In the genomic region with DNA sequence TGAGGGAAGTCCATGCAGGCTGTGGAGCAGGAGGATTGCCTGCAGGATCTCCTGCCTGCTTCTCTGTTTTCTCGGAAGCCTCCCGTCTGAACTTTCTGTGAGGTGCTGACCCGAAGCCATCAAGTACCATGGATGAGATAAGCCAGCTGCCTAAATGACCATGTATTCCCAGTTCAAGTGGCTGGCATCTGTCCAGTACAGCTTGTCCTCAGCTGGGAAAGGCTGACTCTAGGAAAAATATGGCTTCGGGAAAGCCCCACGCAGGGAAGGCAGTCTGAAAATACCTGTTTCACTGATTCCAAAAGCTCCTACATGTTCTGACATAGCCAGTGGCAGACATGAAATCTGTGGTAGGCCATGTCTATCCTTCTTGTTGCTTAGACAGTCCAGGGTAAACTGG, we compare ENCODE assay signal across 12 mouse cellular contexts. TPM values are rescaled to one million over a fixed set of nuclear protein-coding genes. Genes with fewer than 3 reads are reported as not detected.
DNase-seq lines count a peak whose midpoint lies in the region; ATAC-seq and TF ChIP-seq lines count a peak whose summit lies in the region.
"Had no signal": no experiment of that assay in that cellular context is flagged by ENCODE, and none has a peak within 500 bp of the region (broad histone marks: within the 10 kb centered on the region; RNA-seq: fewer than 3 reads in every experiment).

No protein-coding gene starts in this region.

- intact Hi-C loops in heart, postnatal 14 days (cut with DNase I): no loop called here

- no peaks in the 10 kb centered on the region for H3K27me3 ChIP-seq in midbrain, embryonic 10.5 days (ENCODE audit: low read depth, poor library complexity, severe bottlenecking)
- H3K27me3 ChIP-seq in midbrain, postnatal 0 days (ENCODE audit: insufficient read depth, low read length): no peaks in the 10 kb centered on the region
- no peaks in the 10 kb centered on the region for H3K27me3 ChIP-seq in forebrain, embryonic 10.5 days (ENCODE audit: poor library complexity, severe bottlenecking)

- no peak overlapping the region for H3K4me3 ChIP-seq in midbrain, embryonic 10.5 days
- H3K4me3 ChIP-seq in midbrain, postnatal 0 days (ENCODE audit: low read depth, low read length): no peak overlapping the region
- H3K4me3 ChIP-seq in forebrain, embryonic 10.5 days: no peak overlapping the region

- H3K9me3 ChIP-seq in midbrain, embryonic 10.5 days (replicated peaks): no peaks in the 10 kb centered on the region
- H3K9me3 ChIP-seq in midbrain, postnatal 0 days (ENCODE audit: low read length): no peaks in the 10 kb centered on the region
- no peaks in the 10 kb centered on the region for H3K9me3 ChIP-seq in forebrain, embryonic 10.5 days

- no peak overlapping the region for H3K27ac ChIP-seq in midbrain, embryonic 10.5 days (replicated peaks)
- H3K27ac ChIP-seq in midbrain, postnatal 0 days (ENCODE audit: low read depth, low read length): no peak overlapping the region
- H3K27ac ChIP-seq in forebrain, embryonic 10.5 days: no peak overlapping the region
- H3K27ac ChIP-seq: macrophage had no signal

- H3K4me1 ChIP-seq in midbrain, embryonic 10.5 days: peaks cover 39% of the 10 kb centered on the region
- no peaks in the 10 kb centered on the region for H3K4me1 ChIP-seq in midbrain, postnatal 0 days (ENCODE audit: insufficient read depth, low read length)
- H3K4me1 ChIP-seq in forebrain, embryonic 10.5 days: peaks cover 49% of the 10 kb centered on the region

- peaks cover 2% of the 10 kb centered on the region; the same call in 1 of the 2 replicates for H3K36me3 ChIP-seq in midbrain, embryonic 10.5 days
- no peaks in the 10 kb centered on the region for H3K36me3 ChIP-seq in midbrain, postnatal 0 days (ENCODE audit: insufficient read depth, low read length)
- peaks cover 3% of the 10 kb centered on the region for H3K36me3 ChIP-seq in forebrain, embryonic 10.5 days (replicated peaks)

- DNase-seq in adrenal gland, adult (ENCODE audit: inconsistent age in 2 of 2, low spot score in 1 of 2): peak; percentile 76 to 79
- peak; percentile 28 for DNase-seq in fat pad, adult 2 months (ENCODE audit: extremely low read depth, low read depth, low spot score)
- DNase-seq in heart, postnatal 14 days: peak; percentile 72 to 78
- DNase-seq in lung, adult 18-20 months: peak; percentile 53 to 65
- no peak for DNase-seq in left cerebral cortex, adult 9 months (ENCODE audit: low spot score in 2 of 2)
- DNase-seq in midbrain, embryonic 10.5 days (ENCODE audit: low spot score): no peak
- no peak for DNase-seq in midbrain, postnatal 0 days (ENCODE audit: low spot score)
- DNase-seq in forebrain, embryonic 10.5 days (ENCODE audit: extremely low spot score, low spot score): no peak

- 93% methylated on average over 5 of the region's 5 CpGs for WGBS in midbrain, embryonic 10.5 days
- WGBS in midbrain, postnatal 0 days: 88% methylated on average over 5 of the region's 5 CpGs
- 92% methylated on average over 5 of the region's 5 CpGs for WGBS in forebrain, embryonic 10.5 days

- ATAC-seq in midbrain, postnatal 0 days (ENCODE audit: low FRiP score): no peak
- ATAC-seq: activated CD4-positive, CD25-positive, alpha-beta regulatory T cell, adult 4 months had no signal

- no peak overlapping the region for H3K9ac ChIP-seq in midbrain, postnatal 0 days (replicated peaks; ENCODE audit: low read length, poor library complexity, severe bottlenecking)

- TF ChIP-seq CTCF in midbrain, postnatal 0 days (IDR thresholded peaks at IDR 0.05): no peak

- H3K4me2 ChIP-seq in midbrain, postnatal 0 days (ENCODE audit: low read depth, low read length, poor library complexity, severe bottlenecking): no peak overlapping the region

RNA-seq across cellular contexts. Expression of a gene that starts 2.6 kb away (rescaled TPM):
- 1 to 10 TPM; 4.6 to 6.6 TPM for total RNA-seq in heart, postnatal 14 days (2021)
- polyA plus RNA-seq in midbrain, embryonic 10.5 days (2016; fragmentation: Nextera tagmentation; extraction: Ambion mirVana): 2.5 and 2.9 TPM in 2 replicates
- total RNA-seq in midbrain, postnatal 0 days (2014; rRNA removed): 7.6 and 7.7 TPM in 2 replicates
- polyA plus RNA-seq in midbrain, postnatal 0 days (2015; fragmentation: Nextera tagmentation; extraction: Ambion mirVana): 13.2 and 14.1 TPM in 2 replicates
- 2.2 and 2.5 TPM in 2 replicates for polyA plus RNA-seq in forebrain, embryonic 10.5 days (2016; fragmentation: Nextera tagmentation; extraction: Ambion mirVana)
- total RNA-seq: hematopoietic stem cell, adult 5-6 weeks had no signal
- polyA plus RNA-seq: activated CD4-positive, CD25-positive, alpha-beta regulatory T cell, adult 4 months; macrophage had no signal

RNA-seq across cellular contexts. Expression of a gene that starts 3.0 kb away (rescaled TPM):
- total RNA-seq in heart, postnatal 14 days (2021): 10 to 100 TPM; 72.2 to 75.4 TPM
- polyA plus RNA-seq in midbrain, embryonic 10.5 days (2016; fragmentation: Nextera tagmentation; extraction: Ambion mirVana): 54.5 and 60.4 TPM in 2 replicates
- 148 and 151 TPM in 2 replicates for total RNA-seq in midbrain, postnatal 0 days (2014; rRNA removed)
- polyA plus RNA-seq in midbrain, postnatal 0 days (2015; fragmentation: Nextera tagmentation; extraction: Ambion mirVana): 87.0 and 89.0 TPM in 2 replicates
- 58.5 and 65.5 TPM in 2 replicates for polyA plus RNA-seq in forebrain, embryonic 10.5 days (2016; fragmentation: Nextera tagmentation; extraction: Ambion mirVana)

RNA-seq across cellular contexts. Expression of a gene that starts 53.9 kb away (rescaled TPM):
- total RNA-seq in heart, postnatal 14 days (2021): 100 to 1,000 TPM; 304 to 849 TPM
- polyA plus RNA-seq in midbrain, embryonic 10.5 days (2016; fragmentation: Nextera tagmentation; extraction: Ambion mirVana): 2.5 and 3.7 TPM in 2 replicates
- total RNA-seq in midbrain, postnatal 0 days (2014; rRNA removed): not detected in 2 replicates
- polyA plus RNA-seq in midbrain, postnatal 0 days (2015; fragmentation: Nextera tagmentation; extraction: Ambion mirVana): 0.31 TPM in 1 of 2 replicates, not detected in the other
- polyA plus RNA-seq in forebrain, embryonic 10.5 days (2016; fragmentation: Nextera tagmentation; extraction: Ambion mirVana): 2.6 and 3.1 TPM in 2 replicates
- total RNA-seq: hematopoietic stem cell, adult 5-6 weeks; left cerebral cortex, adult 18-20 months had no signal
- polyA plus RNA-seq: activated CD4-positive, CD25-positive, alpha-beta regulatory T cell, adult 4 months; macrophage had no signal

Comparison
In these comparisons a context has a peak if more than half of its experiments do, and no peak if none do; other contexts are left out.
1. DNase-seq: peak in adrenal gland, adult (2 of 2), fat pad, adult 2 months (single experiment), heart, postnatal 14 days (2 of 2) and lung, adult 18-20 months (2 of 2); none in left cerebral cortex, adult 9 months (0 of 2), midbrain, embryonic 10.5 days (single experiment), midbrain, postnatal 0 days (single experiment) and forebrain, embryonic 10.5 days (single experiment).